Mouse (Mus musculus): ENCODE measurements around the gene Gm7544.

DNA sequence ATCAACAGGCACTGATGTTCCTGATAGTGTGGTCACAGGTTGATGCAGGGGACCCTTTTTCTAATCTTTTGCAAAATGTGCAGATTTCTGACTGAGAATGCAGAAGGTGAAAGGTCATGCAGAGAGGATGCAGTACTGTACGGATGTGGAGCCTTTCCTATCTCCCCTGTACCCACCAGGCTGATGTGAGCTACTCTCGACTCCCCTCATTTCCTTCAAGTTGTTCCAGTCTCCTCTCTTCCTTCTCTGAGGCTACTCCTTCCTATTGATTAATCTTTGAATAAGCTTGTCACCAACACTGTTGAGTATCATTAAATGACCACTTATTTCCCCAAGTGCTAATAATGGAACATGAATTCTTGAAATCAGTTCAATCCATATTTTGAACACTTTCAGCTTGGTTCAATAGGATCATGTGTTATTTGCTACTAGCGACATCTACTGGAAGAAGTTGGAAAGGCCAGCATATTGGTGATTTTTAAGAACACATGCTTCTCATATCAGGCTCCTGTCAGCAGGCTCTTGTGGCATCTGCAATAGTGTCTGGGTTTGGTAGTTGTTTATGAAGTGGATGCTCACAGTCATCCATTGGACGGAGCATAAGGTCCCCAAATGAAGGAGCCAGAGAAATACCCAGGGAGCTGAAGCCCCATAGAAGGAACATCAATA is 31.9 kb upstream of the Gm7544 start:
- TF ChIP-seq CTCF (conservative IDR thresholded peaks at IDR 0.05 in 1 of 2, IDR thresholded peaks at IDR 0.05 in 1 of 2; ENCODE audit: low read depth in 2 of 2, low read length in 2 of 2) (peak; percentile 70 to 87), ZNF384 (IDR thresholded peaks at IDR 0.05; ENCODE audit: low read depth, low read length) (no peak), POLR2A (IDR thresholded peaks at IDR 0.05; ENCODE audit: low read depth, low read length) (no peak), BHLHE40 (IDR thresholded peaks at IDR 0.05; ENCODE audit: low read depth, low read length) (no peak), EP300 (IDR thresholded peaks at IDR 0.05; ENCODE audit: low read length) (no peak), SIN3A (IDR thresholded peaks at IDR 0.05; ENCODE audit: low read length) (peak; percentile 46; the same call in 1 of the 2 replicates), MAFK (IDR thresholded peaks at IDR 0.05; ENCODE audit: insufficient replicate concordance, low read length) (no peak), CHD2 (IDR thresholded peaks at IDR 0.05; ENCODE audit: low read length) (no peak), NRF1 (IDR thresholded peaks at IDR 0.05; ENCODE audit: low read depth, low read length) (no peak)

All from CH12.LX (cell line).